ENCODE assay signal across 16 mouse cellular contexts in genomic region chr12:103711537-103711936, GRCm38 (mm10). TPM values are rescaled to one million over a fixed set of nuclear protein-coding genes. Genes with fewer than 3 reads are reported as not detected.
DNase-seq lines count a peak whose midpoint lies in the region; ATAC-seq lines count a peak whose summit lies in the region.
"Had no signal": no experiment of that assay in that cellular context is flagged by ENCODE, and none has a peak within 500 bp of the region (broad histone marks: within the 10 kb centered on the region; RNA-seq: fewer than 3 reads in every experiment).

No protein-coding gene starts in this region.

- no peak overlapping the region for H3K4me2 ChIP-seq in kidney, embryonic 15.5 days
- no peak overlapping the region for H3K4me2 ChIP-seq in forebrain, embryonic 15.5 days (replicated peaks)
- H3K4me2 ChIP-seq: embryonic facial prominence, embryonic 13.5 days; forebrain, embryonic 13.5 days; heart, embryonic 11.5 days had no signal

- no peak overlapping the region for H3K9ac ChIP-seq in kidney, embryonic 15.5 days
- no peak overlapping the region for H3K9ac ChIP-seq in forebrain, embryonic 15.5 days (replicated peaks)
- H3K9ac ChIP-seq: embryonic facial prominence, embryonic 13.5 days; forebrain, embryonic 13.5 days had no signal

- no peak overlapping the region for H3K27ac ChIP-seq in kidney, embryonic 15.5 days
- H3K27ac ChIP-seq in forebrain, embryonic 15.5 days (replicated peaks), result no peak overlapping the region
- H3K27ac ChIP-seq: embryonic facial prominence, embryonic 13.5 days; forebrain, embryonic 13.5 days; midbrain, embryonic 10.5 days had no signal

- DNase-seq in kidney, postnatal 10 days, result peak; percentile 29
- DNase-seq in ovary, postnatal 36 days (ENCODE audit: low spot score), result peak; percentile 27
- no peak for DNase-seq in ovary, adult 18-20 months (ENCODE audit: low spot score)
- peak; percentile 14 for DNase-seq in ZHBTc4 (ENCODE audit: low read depth, low spot score)
- DNase-seq in lung, postnatal 14 days, result peak; percentile 23
- no peak for DNase-seq in thymus, postnatal 4 days
- DNase-seq: cerebellum, postnatal 36 days; gastrocnemius, postnatal 25 days had no signal

- no peaks in the 10 kb centered on the region for H3K27me3 ChIP-seq in kidney, embryonic 15.5 days
- H3K27me3 ChIP-seq in forebrain, embryonic 15.5 days, result no peaks in the 10 kb centered on the region
- H3K27me3 ChIP-seq: embryonic facial prominence, embryonic 13.5 days; forebrain, embryonic 13.5 days had no signal

- H3K4me1 ChIP-seq in kidney, embryonic 15.5 days, result no peaks in the 10 kb centered on the region
- H3K4me1 ChIP-seq in forebrain, embryonic 15.5 days, result no peaks in the 10 kb centered on the region
- H3K4me1 ChIP-seq: embryonic facial prominence, embryonic 13.5 days; forebrain, embryonic 13.5 days had no signal

- WGBS in kidney, embryonic 15.5 days, result 74% methylated on average over 3 of the region's 3 CpGs
- WGBS in forebrain, embryonic 15.5 days, result 70% methylated on average over 3 of the region's 3 CpGs

- no peak for ATAC-seq in kidney, embryonic 15.5 days (replicated peaks; ENCODE audit: low FRiP score)
- ATAC-seq in forebrain, embryonic 15.5 days (replicated peaks), result no peak
- ATAC-seq: forebrain, embryonic 13.5 days had no signal

- H3K36me3 ChIP-seq in kidney, embryonic 15.5 days, result no peaks in the 10 kb centered on the region
- H3K36me3 ChIP-seq in forebrain, embryonic 15.5 days, result no peaks in the 10 kb centered on the region
- H3K36me3 ChIP-seq: embryonic facial prominence, embryonic 13.5 days; midbrain, embryonic 10.5 days had no signal

- no peaks in the 10 kb centered on the region for H3K9me3 ChIP-seq in kidney, embryonic 15.5 days (replicated peaks)
- no peaks in the 10 kb centered on the region for H3K9me3 ChIP-seq in forebrain, embryonic 15.5 days
- H3K9me3 ChIP-seq: embryonic facial prominence, embryonic 13.5 days had no signal

- no peak overlapping the region for H3K4me3 ChIP-seq in kidney, embryonic 15.5 days (replicated peaks)
- no peak overlapping the region for H3K4me3 ChIP-seq in forebrain, embryonic 15.5 days
- H3K4me3 ChIP-seq: embryonic facial prominence, embryonic 13.5 days; forebrain, embryonic 13.5 days; midbrain, embryonic 10.5 days; myocyte had no signal

RNA-seq across cellular contexts. Expression of gene Serpina1f, which starts 16.2 kb away (rescaled TPM):
- not detected in 2 replicates for polyA plus RNA-seq in kidney, embryonic 15.5 days (2015; fragmentation: Nextera tagmentation; extraction: Ambion mirVana)
- not detected in 2 replicates for polyA plus RNA-seq in forebrain, embryonic 15.5 days (2015; fragmentation: Nextera tagmentation; extraction: Ambion mirVana)
- polyA plus RNA-seq: embryonic facial prominence, embryonic 13.5 days; forebrain, embryonic 13.5 days; heart, embryonic 11.5 days; hindbrain, embryonic 11.5 days; midbrain, embryonic 10.5 days; myocyte had no signal

RNA-seq across cellular contexts. Expression of gene Serpina16, which starts 35.6 kb away (rescaled TPM):
- not detected in 2 replicates for polyA plus RNA-seq in kidney, embryonic 15.5 days (2015; fragmentation: Nextera tagmentation; extraction: Ambion mirVana)
- not detected in 2 replicates for polyA plus RNA-seq in forebrain, embryonic 15.5 days (2015; fragmentation: Nextera tagmentation; extraction: Ambion mirVana)
- polyA plus RNA-seq: embryonic facial prominence, embryonic 13.5 days; forebrain, embryonic 13.5 days; heart, embryonic 11.5 days; hindbrain, embryonic 11.5 days; midbrain, embryonic 10.5 days; myocyte had no signal

RNA-seq across cellular contexts. Expression of gene Serpina6, which starts 54.5 kb away (rescaled TPM):
- 11.9 and 29.8 TPM in 2 replicates for polyA plus RNA-seq in kidney, embryonic 15.5 days (2015; fragmentation: Nextera tagmentation; extraction: Ambion mirVana)
- polyA plus RNA-seq in forebrain, embryonic 15.5 days (2015; fragmentation: Nextera tagmentation; extraction: Ambion mirVana), result 0.49 TPM in 1 of 2 replicates, not detected in the other
- polyA plus RNA-seq: embryonic facial prominence, embryonic 13.5 days; forebrain, embryonic 13.5 days; hindbrain, embryonic 11.5 days; midbrain, embryonic 10.5 days had no signal

Comparison
In these comparisons a context has a peak if more than half of its experiments do, and no peak if none do; other contexts are left out.
1. DNase-seq: peak in kidney, postnatal 10 days (single experiment), ovary, postnatal 36 days (single experiment), ZHBTc4 (single experiment) and lung, postnatal 14 days (single experiment); none in ovary, adult 18-20 months (single experiment) and thymus, postnatal 4 days (single experiment).